Mouse (Mus musculus): ENCODE results near the gene Bpnt1. TPM values are rescaled to one million over a fixed set of nuclear protein-coding genes. Genes with fewer than 3 reads are reported as not detected.
A peak's percentile ranks its signal among the peaks of the same experiment; 100 is the strongest.

The Bpnt1 gene
- polyA plus RNA-seq, 1 experiment from 2014 or later = 21.7 TPM

- Histone ChIP-seq H3K27me3 (ENCODE audit: insufficient read depth, low read length) (no peaks in the 10 kb centered on the region), H3K4me2 (ENCODE audit: low read depth, low read length) (peak within 1 kb of the TSS; percentile 81), H3K4me3 (ENCODE audit: low read depth, low read length) (peak within 1 kb of the TSS; percentile 89), H3K27ac (ENCODE audit: low read depth) (peak within 1 kb of the TSS; percentile 98), H3K9me3 (ENCODE audit: low read length) (no peaks in the 10 kb centered on the region), H3K9ac (replicated peaks) (peak within 1 kb of the TSS; percentile 91), H3K4me1 (ENCODE audit: insufficient read depth) (peaks cover 17% of the 10 kb centered on the region), H3K36me3 (replicated peaks; ENCODE audit: insufficient read depth, low read length) (peaks cover 7% of the 10 kb centered on the region; the same call in 1 of the 2 replicates)
- WGBS (ENCODE audit: insufficient replicate concordance) = under 1% methylated on average over 70 of the region's 92 CpGs
- peak; percentile 97 for ATAC-seq
- no peak; the same call in 1 of the 2 replicates for TF ChIP-seq EP300 (IDR thresholded peaks at IDR 0.05; ENCODE audit: low read depth)
- TF ChIP-seq CTCF (IDR thresholded peaks at IDR 0.05; ENCODE audit: low read depth) = no peak; the same call in 1 of the 2 replicates
- DNase-seq = peak; percentile 100
Measured at GRCm38 (mm10) chr1:185362677-185363520, 30.9 kb downstream of the Bpnt1 start, which contains the start of gene Eprs. Gene Eprs (plus strand): TSS chr1:185363044.

DNA sequence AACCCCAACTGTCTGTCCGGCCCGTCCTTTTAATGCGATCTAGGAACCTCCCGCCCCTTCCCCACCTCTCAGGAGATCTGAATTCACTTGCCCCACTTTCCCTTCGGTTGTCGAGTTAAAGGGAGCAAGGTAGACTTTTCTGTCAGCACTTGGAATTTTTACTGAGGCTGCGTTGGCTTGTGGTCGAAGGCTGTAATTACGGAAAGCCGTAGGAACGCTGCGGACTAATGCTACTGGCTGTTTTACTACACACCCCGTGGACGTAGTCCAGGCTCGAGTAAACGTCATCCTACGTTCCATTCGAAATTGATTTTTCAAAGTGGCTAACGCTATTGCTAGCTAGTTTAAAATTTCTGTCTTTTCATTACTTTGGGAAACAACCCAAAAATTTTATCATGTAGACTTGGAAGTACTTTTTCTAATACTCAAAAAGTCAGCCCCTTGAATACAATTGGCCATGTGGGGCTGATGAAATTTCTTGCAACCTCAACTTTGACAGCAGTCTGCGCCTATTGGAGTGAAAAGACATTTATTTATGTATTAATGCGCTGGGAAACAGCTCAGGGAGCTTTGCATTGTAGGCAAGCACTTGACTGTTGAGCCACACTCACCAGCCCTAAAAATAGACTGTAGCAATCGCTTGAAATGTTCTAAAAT is 31.7 kb downstream of the Bpnt1 start:
- H3K27me3 ChIP-seq (ENCODE audit: insufficient read depth, low read length) = no peaks in the 10 kb centered on the region
- ATAC-seq = peak; percentile 66
- peak overlapping the region; percentile 91 for H3K9ac ChIP-seq (replicated peaks)
- TF ChIP-seq EP300 (IDR thresholded peaks at IDR 0.05; ENCODE audit: low read depth) = no peak
- TF ChIP-seq CTCF (IDR thresholded peaks at IDR 0.05; ENCODE audit: low read depth) = no peak
- under 1% methylated on average over 22 of the region's 22 CpGs for whole genome bisulfite sequencing (ENCODE audit: insufficient replicate concordance)
- H3K4me3 ChIP-seq (ENCODE audit: low read depth, low read length) = peak overlapping the region; percentile 89
- peak overlapping the region; percentile 81 for H3K4me2 ChIP-seq (ENCODE audit: low read depth, low read length)
- H3K27ac ChIP-seq (ENCODE audit: low read depth) = peak overlapping the region; percentile 98
- H3K9me3 ChIP-seq (ENCODE audit: low read length) = no peaks in the 10 kb centered on the region
- H3K4me1 ChIP-seq (ENCODE audit: insufficient read depth) = peaks cover 17% of the 10 kb centered on the region
- peak; percentile 65 for DNase-seq
- H3K36me3 ChIP-seq (replicated peaks; ENCODE audit: insufficient read depth, low read length) = peaks cover 9% of the 10 kb centered on the region; the same call in 1 of the 2 replicates

GRCm38 (mm10) chr1:185364183-185364540 is 32.2 kb downstream of the Bpnt1 start:
- Histone ChIP-seq H3K9ac (replicated peaks) (peak overlapping the region; percentile 91), H3K4me1 (ENCODE audit: insufficient read depth) (peaks cover 17% of the 10 kb centered on the region), H3K4me3 (ENCODE audit: low read depth, low read length) (peak overlapping the region; percentile 89), H3K27me3 (ENCODE audit: insufficient read depth, low read length) (no peaks in the 10 kb centered on the region), H3K36me3 (replicated peaks; ENCODE audit: insufficient read depth, low read length) (peaks cover 9% of the 10 kb centered on the region; the same call in 1 of the 2 replicates), H3K9me3 (ENCODE audit: low read length) (no peaks in the 10 kb centered on the region), H3K4me2 (ENCODE audit: low read depth, low read length) (peak overlapping the region; percentile 81), H3K27ac (ENCODE audit: low read depth) (peak overlapping the region; percentile 98)
- TF ChIP-seq CTCF (IDR thresholded peaks at IDR 0.05; ENCODE audit: low read depth) (no peak), EP300 (IDR thresholded peaks at IDR 0.05; ENCODE audit: low read depth) (no peak)
- DNase-seq (no peak), ATAC-seq (no peak)
- WGBS (ENCODE audit: insufficient replicate concordance) = 39% methylated on average over 6 of the region's 6 CpGs

DNA sequence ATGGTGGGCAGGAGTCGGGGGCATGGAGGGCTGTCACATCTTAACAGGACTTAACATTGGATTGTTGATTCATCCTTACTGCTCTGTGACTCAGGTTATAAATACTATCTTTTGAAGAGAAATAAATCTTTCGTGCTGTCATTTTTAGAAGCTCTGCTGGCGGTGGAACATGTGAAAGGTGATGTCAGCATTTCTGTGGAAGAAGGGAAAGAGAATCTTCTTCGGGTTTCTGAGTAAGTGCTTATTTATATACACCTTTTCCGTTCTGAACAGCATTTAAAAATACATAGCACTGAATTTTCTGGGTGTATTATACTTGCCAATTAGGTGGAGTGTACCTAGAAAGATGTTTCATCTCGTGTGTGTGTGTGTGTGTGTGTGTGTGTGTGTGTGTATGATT is 35.4 kb downstream of the Bpnt1 start:
- Histone ChIP-seq H3K4me1 (ENCODE audit: insufficient read depth) (peaks cover 11% of the 10 kb centered on the region; the same call in 1 of the 2 replicates), H3K9me3 (ENCODE audit: low read length) (no peaks in the 10 kb centered on the region), H3K9ac (replicated peaks) (no peak overlapping the region), H3K27me3 (ENCODE audit: insufficient read depth, low read length) (no peaks in the 10 kb centered on the region), H3K36me3 (replicated peaks; ENCODE audit: insufficient read depth, low read length) (peaks cover 28% of the 10 kb centered on the region), H3K4me3 (ENCODE audit: low read depth, low read length) (no peak overlapping the region), H3K27ac (ENCODE audit: low read depth) (no peak overlapping the region), H3K4me2 (ENCODE audit: low read depth, low read length) (no peak overlapping the region)
- DNase-seq = no peak
- ATAC-seq = no peak
- no peak for TF ChIP-seq EP300 (IDR thresholded peaks at IDR 0.05; ENCODE audit: low read depth)
- TF ChIP-seq CTCF (IDR thresholded peaks at IDR 0.05; ENCODE audit: low read depth) = no peak
- 76% methylated on average over 6 of the region's 6 CpGs for WGBS (ENCODE audit: insufficient replicate concordance)

- no peak for TF ChIP-seq EP300 (IDR thresholded peaks at IDR 0.05; ENCODE audit: low read depth)
- Histone ChIP-seq H3K4me3 (ENCODE audit: low read depth, low read length) (no peak overlapping the region), H3K4me1 (ENCODE audit: insufficient read depth) (peaks cover 6% of the 10 kb centered on the region; the same call in 1 of the 2 replicates), H3K4me2 (ENCODE audit: low read depth, low read length) (no peak overlapping the region), H3K9ac (replicated peaks) (no peak overlapping the region), H3K27me3 (ENCODE audit: insufficient read depth, low read length) (no peaks in the 10 kb centered on the region), H3K36me3 (replicated peaks; ENCODE audit: insufficient read depth, low read length) (peaks cover 52% of the 10 kb centered on the region), H3K27ac (ENCODE audit: low read depth) (no peak overlapping the region), H3K9me3 (ENCODE audit: low read length) (no peaks in the 10 kb centered on the region)
- ATAC-seq (peak; percentile 70), DNase-seq (no peak)
- 69% methylated on average over 6 of the region's 6 CpGs for WGBS (ENCODE audit: insufficient replicate concordance)
Measured at GRCm38 (mm10) chr1:185369979-185370378, 38.0 kb downstream of the Bpnt1 start.

DNA sequence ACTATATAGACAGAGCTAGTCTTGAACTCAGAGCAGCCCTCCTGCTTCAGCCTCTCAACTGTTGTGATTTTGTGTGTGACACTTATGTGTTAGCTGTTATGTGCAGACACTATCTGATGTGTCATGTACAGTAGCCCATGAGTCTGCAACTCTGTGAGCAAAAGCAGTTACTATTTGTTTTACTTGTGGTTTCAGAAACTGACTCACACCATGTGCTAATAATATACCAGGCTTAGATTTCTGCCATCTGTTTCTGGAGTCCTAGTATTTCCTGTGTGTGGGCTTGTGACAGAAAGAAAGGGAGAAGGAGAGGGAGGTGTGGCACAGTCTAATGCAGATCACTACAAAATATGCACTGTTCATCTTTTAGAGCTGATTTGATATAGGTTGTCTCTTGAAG is 44.4 kb downstream of the Bpnt1 start:
- no peak for TF ChIP-seq EP300 (IDR thresholded peaks at IDR 0.05; ENCODE audit: low read depth)
- TF ChIP-seq CTCF (IDR thresholded peaks at IDR 0.05; ENCODE audit: low read depth) = no peak
- H3K36me3 ChIP-seq (replicated peaks; ENCODE audit: insufficient read depth, low read length) = peaks cover 84% of the 10 kb centered on the region
- H3K4me2 ChIP-seq (ENCODE audit: low read depth, low read length) = no peak overlapping the region
- H3K27me3 ChIP-seq (ENCODE audit: insufficient read depth, low read length) = no peaks in the 10 kb centered on the region
- H3K4me1 ChIP-seq (ENCODE audit: insufficient read depth) = no peaks in the 10 kb centered on the region
- no peak for DNase-seq
- ATAC-seq = no peak
- no peak overlapping the region for H3K4me3 ChIP-seq (ENCODE audit: low read depth, low read length)
- no peak overlapping the region for H3K9ac ChIP-seq (replicated peaks)
- no peak overlapping the region for H3K27ac ChIP-seq (ENCODE audit: low read depth)
- no peaks in the 10 kb centered on the region for H3K9me3 ChIP-seq (ENCODE audit: low read length)
